Mouse (Mus musculus): ENCODE data around the gene Atxn7l3.

The Atxn7l3 gene

DNA sequence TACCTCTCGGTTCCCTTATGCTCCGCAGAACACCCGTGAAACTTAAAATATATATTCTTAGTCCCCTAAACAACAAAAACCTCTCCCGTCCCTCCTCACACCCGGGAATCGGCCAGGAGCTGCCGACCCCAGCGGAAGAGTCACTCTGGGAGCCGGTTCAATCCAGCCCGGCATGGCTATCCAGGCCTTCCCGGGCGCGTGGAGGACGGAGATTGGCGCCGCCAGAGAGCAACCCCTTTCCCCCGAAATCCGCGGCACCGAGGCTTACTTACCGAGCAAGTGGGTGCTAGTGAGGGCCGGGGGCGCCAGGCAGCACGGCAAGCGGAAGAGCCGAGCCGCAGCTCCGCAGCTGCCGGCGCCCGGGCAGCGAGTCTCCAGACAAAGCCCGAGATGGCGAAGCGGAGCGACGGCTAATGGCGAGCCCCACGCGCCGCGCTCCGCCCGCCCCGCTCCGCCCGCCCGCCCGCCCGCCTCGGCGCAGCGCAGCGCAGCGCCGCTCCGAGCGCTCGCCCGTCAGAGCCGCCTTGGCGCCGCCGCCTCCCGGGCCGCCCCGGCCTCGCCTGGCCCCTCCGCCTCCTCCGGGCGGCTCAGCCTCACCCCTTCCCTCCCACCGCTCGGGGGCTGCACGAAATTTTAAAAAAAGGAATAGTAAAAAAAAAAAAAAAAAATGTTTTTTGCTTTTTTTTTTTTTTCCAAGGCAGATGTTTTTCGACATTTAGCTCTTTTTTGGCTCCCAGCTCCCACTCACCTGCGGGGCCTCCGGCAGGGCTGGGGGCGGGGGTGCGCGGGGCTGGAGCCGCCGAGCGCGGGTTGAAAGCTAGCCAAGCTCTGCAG is 22.4 kb upstream of the Atxn7l3 start:
- peak; percentile 68 to 75 for DNase-seq

DNA sequence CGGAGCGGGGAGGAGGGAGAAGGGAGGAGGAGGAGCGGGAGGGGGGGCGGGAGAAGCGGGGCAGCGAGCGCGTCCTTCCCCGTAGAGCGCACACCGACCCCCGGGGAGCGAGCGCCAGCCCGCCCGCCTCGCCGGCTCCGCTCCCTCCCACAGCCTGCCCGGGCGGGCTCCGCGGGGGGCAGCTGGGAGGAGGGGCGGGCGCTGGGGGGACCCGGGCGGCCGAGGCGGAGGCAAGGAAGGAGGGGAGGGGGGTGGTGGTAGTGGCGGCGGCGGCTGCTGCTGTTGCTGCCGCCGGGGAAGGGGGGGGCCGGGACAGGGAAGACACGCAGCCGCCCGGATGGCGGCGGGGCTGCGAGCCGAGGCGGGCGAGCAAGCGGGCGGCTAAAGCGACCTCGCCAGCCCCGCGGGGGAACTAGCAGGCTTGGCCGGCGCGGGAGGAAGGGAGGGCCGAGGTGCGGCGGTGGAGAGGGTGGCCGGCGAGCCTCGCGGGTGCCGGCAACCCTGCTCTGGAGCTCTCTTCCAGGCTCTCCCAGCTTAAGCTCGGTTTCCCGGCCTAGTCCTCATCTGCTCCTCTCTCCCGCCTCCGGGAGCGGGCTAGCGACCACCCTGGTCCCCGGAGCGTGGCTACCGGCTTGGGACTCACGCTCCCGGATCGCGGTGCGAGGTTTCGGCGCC is 21.6 kb upstream of the Atxn7l3 start:
- DNase-seq, result peak; percentile 83 to 89

DNA sequence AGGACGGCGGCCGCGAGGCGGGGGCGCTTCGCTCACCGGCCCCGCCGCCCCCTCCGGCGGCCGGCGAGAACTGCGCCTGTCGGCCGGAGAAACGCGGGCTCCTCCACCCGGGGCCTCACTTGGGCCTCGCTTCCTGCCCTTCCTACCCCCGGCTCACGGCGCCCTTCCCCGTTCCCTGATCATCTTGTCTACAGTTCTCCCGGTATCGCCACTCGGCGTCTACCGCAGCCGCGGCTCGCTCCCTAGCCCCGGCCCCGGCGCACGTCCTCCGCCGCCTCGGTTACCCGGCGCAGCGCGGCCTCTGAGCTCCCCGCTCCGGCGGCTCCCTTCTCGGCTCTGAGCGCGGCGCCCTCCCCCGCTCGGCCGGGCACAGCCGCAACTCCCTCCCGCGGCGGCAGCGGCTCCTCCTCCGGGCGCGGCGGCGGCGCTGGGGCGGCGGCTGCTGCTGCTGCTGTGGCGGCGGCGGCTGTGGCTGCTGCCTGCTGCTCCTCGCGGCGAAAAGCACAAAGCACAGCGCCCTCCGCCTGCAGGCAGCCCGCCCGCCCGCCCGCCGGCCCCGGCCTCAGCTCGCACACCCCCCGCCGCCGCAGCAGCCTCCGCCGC is 21.0 kb upstream of the Atxn7l3 start:
- DNase-seq, result peak in 1 of 2 experiments; percentile 82

DNA sequence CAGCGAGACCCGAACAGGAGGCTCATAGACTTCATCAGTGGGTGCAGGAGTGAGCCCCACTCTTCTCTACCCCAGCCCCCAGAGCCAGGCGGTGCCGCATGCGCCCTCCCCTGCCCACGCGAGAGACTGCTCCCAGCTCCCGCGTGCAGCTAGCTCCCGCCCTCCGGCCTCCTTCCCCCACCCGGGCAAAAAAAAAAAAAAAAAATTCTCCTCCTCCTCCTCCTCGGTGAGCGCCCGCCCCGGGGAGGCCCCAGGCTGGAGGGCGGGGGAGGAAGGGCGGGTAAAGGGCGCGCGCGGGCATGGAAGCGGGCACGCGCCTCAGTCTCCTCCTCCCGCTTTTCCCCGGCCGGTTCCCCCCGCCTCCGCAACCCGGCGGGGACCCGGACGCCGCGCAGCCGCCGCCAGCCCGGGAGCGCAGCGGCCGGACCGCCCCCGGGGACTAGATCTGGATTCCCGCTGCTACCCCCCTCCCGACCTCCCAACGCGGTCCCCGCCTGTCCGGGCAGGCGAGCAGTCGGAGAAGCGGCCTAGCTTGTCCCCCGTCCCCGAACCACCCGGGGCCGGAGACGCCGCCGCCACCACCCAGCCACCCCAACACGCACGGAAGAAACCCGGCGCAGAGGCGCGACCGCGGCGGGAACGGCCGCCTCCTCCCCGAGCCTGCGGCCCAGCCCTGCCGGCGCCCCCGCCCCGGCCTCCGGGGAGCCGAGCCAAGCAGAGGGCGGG is 20.3 kb upstream of the Atxn7l3 start:
- DNase-seq, result peak; percentile 92 to 95

DNA sequence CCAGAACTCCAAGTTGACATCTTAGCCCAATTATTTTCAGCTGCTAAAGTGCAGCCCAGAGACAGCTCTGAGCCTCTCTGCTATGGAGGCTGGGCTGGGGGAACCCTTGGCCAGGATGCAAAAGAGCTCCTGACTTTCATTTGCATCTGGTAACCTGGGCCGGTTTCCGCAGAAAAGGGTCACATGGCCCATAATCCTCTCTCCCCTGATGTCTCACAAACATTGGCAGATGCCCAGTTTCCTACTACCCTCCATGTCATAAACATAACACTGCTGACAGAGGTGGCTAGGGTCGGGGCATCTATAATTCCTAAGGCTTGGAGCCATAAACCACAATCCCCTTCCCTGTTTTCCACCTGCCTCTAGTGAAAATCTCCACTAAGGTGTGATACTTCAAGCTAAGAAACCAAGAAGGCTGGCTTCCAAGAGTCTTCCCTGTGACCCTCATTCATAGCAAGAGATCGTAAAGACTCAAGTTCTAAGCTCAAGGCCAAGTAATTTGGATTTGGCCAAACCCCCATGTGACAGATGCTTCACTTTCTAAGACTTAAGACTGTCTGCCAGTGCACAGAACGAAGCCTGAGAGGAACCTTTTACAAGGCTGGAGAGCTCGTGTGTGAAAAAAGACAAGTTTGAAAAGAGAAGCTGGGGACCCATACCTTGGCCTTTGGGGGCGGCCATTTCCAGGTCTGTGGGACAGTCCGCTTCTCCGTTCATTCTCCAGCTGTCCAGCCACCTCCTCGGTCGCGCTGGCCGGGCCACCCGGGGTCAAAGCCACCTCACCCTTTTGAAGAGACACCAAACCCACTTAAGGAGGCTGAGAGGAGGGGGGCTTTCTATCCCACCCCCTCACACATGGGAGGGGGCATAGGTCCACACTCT is 19.5 kb upstream of the Atxn7l3 start:
- no peak for DNase-seq

DNA sequence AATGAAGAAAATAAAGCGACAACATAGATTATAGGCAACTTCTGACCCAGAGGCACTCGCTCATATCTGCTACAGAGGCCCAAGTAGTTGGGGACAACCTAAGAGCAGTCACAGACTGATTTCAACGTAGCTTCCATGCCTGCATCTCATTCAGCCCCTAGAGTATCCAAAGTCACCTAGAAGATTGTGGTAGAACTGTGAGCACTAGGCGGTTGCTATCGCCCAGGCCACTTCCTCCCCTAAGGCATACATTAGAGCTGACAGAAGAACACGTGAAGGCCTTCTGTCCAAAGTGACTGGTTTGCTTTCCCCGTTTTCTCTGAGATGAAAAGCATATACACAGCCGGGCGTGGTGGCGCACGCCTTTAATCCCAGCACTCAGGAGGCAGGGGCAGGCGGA is 17.9 kb upstream of the Atxn7l3 start:
- no peak for DNase-seq

DNA sequence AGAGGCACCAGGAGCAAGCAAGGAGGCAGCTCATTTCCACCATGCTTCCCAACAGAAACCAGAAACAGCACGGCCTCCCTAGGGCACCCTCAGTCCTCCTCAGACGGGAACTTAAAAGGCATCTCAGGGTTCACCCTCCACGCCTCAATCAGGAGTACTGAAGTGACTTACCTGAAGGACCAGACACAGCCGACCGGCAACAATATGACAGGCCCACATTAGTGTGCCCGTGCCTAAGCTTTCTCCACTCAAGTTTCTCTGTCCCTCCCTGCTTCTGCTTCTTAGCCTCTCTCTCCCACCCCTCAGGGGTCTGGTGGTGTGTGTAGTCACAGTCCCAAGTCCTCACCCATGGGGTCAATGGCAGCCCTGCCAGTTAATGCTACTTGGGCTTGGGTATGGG is 16.2 kb upstream of the Atxn7l3 start:
- no peak for DNase-seq

DNA sequence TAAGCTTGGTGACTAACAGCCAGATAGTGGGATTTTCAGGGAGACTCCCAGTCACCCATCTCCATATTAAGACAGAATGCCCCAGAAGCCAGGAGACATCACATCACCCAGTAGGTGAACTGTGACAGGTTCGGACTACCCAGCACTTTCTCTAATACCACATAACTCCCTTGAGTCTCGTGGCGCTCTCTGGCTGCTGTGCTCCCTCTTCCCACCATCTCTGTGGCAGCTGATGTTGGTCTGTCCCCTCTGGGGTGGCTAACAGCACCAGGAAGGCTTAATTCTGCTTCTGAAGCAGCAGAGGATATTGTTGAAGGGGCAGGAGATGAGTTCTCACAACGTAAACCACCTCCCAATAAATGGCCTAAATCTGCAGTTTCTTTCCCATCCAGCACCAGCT is 15.5 kb upstream of the Atxn7l3 start:
- DNase-seq, result no peak

DNA sequence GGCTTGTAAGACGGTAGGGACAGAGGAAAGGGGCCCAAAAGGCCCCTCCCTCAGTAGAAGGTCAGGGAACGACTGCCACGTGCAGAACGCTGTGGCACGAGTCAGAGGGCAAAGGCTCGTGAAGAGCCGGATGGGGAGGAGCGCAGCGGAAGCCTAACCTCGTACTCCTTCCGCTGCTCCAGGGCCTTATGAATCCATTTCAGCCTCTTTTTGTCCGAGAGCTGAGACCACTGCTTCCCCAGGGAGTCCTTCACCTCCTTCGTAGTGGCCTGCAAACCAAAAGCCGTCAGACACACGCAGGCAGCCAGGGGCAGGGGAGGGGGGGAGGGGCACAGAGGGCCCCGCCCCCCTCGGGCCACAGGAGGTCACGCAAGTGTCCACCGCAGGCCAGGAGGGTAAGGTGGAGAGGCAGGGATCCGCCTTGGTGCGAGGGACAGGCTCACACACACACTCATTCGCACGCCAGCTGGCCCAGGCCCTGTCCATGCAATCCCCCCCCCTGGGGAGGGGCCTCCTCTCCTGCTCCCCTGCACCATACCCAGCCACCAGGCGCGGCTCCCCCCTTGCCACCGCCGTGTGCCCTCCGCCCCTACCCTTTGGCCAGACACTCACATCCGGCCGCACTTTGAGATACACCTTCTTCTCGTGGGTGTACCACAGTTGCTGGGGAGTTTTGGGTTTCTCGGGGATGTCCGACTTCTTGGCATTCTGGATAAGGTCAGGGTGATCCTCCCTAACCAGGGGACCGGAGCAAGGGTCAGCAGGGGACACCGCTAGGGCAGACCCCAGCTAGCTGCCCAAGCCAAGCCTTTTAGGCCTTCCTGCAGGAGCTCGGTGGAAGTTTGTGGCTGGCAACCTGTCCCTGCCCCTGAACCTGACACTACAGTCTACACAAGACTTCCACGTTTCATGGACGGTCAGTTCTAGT is 14.6 kb upstream of the Atxn7l3 start:
- no peak for DNase-seq

DNA sequence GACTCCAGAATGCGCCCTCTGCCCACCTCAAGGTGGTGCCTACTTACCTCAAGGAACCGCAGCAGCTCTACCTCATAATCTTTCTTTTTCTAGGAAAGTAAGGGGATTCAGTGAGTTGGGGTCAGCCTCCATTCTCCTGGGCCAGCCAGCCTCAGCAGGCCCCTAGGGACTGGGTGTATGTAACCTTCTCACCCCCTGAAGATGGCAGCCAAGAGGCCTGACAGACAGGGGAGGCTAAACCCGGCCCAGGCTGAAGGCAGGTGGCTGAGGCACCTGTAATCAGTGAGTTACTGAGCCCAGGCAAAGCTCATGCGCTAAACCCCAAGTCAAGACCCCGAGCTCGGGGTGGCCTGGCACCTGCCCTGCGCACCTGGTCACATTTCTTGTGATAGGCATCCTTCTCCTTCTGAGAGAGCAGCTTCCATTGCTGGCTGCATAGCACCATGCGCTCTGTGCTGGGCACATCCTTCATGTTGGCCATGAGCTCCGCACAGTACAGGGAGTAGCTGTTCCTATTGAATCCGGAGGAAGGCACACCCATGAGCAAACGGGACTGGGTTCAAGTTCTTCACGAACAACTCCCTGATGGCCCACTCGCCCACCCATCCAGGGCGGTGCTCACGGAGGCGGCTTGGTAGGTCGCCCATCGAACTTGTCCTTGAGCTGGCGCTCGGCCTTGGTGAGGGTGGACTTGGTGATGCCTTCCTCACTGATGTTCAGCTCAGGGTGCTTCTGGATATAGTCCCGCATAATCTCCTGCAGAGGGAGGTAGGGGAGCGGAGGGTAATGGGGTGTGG is 13.6 kb upstream of the Atxn7l3 start:
- DNase-seq, result peak in 1 of 2 experiments; percentile 39

DNA sequence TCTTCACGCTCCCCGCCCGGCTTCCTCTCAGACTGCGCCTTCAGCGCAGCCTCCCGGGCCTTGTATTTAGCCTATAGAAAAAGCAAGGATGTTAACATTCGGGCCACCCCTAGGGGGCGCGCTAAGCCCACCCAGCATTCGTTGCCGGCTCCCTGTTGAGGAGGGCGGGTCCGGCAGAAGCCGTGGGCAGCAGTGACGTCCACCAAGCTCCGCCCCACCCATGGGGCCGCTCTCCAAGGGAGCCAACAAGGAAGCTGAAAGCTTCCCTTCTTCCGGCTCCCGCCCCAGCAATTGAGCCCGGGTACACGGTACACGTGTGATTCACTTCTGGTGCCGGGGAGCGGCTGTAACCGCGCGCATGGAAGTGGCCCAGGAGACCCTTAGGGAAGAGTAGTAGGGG is 12.5 kb upstream of the Atxn7l3 start:
- peak; percentile 95 for DNase-seq

DNA sequence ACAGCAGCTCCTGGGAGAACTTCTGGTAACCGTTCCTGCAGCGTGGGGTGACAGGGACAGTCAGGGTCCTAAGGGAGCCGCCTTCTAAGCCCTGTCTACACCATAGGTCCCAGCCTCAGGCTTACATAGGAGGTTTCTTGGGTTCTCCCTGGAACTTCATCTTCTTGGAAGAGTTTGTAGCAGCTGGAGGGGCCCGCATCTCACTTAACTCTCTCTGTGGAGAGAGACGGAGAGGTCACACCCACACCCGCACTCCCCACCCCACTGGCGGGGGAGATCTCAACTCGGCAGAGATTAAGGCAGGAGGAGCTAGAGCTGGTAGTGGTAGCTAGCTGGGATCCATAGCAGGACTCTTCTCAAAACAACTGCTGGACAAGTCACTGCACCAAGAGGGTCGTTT is 11.7 kb upstream of the Atxn7l3 start:
- no peak for DNase-seq

DNA sequence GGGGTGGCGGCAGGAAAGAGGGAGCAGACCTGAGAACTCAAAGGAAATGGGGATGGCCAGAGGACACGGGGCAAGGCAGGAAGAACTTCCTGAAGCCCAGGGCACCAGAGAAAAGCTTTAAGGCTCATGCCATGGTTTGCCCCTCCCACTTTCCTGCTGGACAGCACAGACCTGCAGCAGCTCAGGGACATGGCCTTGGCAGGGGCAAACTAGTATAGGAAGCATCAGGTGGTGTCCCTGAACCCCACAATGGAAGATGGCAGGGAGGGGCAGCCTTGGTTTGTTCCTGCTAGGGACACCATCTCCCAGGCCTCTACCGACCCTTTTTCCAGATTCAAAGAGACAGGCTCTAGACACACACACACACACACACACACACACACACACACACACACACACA is 8.9 kb upstream of the Atxn7l3 start:
- no peak for DNase-seq

DNA sequence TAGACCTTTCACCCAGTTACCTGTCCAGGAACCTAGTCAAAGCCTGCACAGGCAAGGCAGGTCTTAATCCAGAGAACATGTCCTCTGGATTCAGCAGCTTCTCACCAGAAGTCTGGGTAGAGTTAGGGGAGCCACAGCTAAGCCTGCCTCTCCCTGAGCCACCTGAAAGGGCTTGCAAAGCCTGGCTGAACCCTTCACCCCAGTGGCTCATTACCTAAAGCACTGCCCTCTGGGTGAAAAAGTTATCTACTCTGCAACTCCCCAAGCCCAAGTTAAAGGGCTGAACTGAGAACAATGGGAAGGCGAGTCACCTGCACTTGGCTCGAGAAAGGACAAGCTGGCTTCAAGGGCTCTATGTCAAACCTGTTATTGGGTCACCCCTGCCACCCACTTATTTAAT is 7.7 kb upstream of the Atxn7l3 start:
- no peak for DNase-seq

DNA sequence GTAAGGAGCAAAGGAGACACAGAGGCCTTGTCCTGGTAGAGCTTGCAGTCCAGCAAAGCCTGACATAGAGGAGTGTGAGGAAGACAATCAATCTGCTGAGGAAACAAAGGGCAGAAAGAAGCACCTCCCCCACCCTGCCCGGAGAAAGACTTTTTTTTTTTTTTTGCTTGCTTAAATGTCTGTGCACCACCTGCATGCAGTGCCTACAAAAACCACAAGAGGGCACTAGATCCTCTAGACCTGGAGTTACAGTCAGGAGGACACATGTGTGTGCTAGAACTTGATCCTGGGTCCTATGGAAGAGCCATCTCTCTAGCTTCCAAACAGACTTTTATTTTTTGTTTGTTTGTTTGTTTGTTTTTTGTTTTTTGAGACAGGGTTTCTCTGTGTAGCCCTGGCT is 3.4 kb upstream of the Atxn7l3 start:
- DNase-seq, result peak; percentile 72 to 77

DNA sequence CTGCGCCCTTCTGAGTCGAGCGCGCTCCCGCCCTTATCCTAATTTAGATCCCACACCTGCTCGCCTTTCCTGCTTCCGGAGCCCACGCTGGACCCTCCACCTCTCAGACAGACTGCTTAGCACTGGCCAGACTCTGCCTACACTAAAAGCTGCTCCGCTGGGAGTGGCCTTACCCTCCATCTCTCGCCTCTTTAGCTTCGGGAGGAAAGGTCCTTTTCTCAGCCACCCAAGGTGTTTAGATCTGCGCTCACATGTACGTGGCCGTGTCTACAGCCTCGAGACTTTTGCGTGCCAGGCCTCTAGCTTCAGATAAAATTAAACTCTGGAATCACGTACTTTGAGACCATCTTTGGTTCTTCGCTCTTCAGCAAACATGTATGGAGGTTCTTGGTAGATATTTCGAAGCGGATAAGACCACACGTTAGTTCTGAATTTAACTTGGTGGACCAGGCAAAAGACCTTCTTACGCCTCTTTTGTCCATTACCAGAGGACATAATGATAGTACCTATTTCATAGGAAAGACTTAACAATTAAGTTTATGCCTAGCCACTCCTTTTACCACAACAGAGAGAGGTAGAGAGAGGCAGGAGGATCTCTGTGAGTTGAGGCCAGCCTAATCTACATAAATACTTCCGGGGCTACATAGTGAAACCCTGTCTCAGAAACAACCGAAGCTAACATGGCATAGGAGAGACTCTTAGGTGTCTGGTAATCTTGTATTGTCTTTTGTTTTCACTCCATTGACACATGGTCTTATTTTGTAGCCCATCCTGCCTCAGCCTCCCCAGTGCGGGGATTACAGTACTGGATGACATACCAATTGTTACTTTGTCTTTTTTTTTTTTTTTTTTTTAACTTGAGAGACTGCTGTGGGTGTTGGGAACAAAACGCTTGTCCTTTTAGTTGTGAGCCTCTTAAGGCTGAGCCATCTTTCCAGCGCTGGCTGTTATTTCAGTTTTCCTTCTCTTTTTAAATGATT is 1.4 kb upstream of the Atxn7l3 start:
- no peak for DNase-seq

DNA sequence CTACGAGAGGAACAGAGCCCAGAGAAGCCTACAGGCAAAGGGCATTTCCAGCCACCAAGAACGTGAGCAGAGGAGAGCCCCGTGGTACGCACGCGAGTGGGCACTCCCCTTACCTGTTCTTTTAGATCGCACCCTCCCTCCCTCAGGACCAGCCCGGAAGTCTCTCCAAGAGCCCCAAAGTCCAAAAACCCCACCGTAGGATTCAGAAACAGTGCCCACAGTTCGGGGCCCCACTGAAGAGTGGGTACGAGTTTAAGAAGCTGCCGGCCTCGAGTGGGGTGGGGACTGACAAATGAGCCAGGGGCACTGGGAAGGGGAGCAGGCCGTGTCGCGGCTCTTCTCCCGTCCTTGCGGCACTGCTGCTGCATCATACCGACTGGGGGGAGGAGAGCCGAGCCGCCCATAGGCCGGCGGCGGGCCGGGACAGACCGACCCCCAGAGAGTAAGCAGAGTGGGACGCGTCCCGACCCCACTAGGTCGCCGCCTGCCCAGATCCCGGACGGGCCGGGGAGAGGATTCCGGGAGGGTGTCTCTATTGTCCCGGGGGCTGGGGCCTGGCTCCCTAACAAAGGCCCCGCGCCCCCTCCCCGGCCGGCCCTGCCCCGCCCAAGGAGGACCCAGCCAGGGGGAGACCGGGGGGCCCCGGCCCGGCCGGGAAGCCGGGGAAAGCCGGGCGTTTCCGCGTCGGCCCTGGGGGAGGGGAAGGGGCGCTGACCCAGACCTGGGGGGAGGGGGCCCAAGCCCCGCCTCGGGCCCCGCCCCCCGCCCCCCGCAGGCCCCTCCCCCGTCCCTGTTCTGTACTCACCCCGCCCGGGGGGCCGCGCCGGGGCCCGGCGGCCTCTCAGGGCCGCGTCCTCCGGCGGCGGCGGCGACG is 596 bp downstream of the Atxn7l3 start:
- peak; percentile 73 to 84 for DNase-seq

Data from thymus, postnatal 36 days (tissue).